Mouse (Mus musculus): ENCODE results near the gene Btbd17. TPM values are rescaled to one million over a fixed set of nuclear protein-coding genes. Genes with fewer than 3 reads are reported as not detected.

The Btbd17 gene
- polyA plus RNA-seq, 1 experiment = 0.14 TPM

- no peak for TF ChIP-seq POLR2A (IDR thresholded peaks at IDR 0.05; ENCODE audit: low read depth, low read length)
- TF ChIP-seq CTCF (IDR thresholded peaks at IDR 0.05; ENCODE audit: extremely low read depth, insufficient read depth, insufficient read length, insufficient replicate concordance) = no peak
- WGBS = 83% methylated on average over 2 of the region's 2 CpGs
- Histone ChIP-seq H3K27ac (ENCODE audit: insufficient read depth, low read length) (peak overlapping the region; percentile 47), H3K36me3 (ENCODE audit: control insufficient read depth, insufficient read depth, low read length) (no peaks in the 10 kb centered on the region), H3K4me3 (ENCODE audit: extremely low read depth, insufficient read depth, insufficient read length) (no peak overlapping the region), H3K4me1 (ENCODE audit: control insufficient read depth, insufficient read depth, insufficient read length) (peaks cover 15% of the 10 kb centered on the region; the same call in 1 of the 2 replicates), H3K27me3 (ENCODE audit: control insufficient read depth, insufficient read depth, low read length) (no peaks in the 10 kb centered on the region)
- DNase-seq (ENCODE audit: low read depth in 1 of 2, low spot score in 2 of 2) = no peak
Measured at GRCm38 (mm10) chr11:114807025-114807424, 11.3 kb upstream of the Btbd17 start.

- no peak overlapping the region for H3K27ac ChIP-seq (ENCODE audit: insufficient read depth, low read length)
- no peak for DNase-seq (ENCODE audit: low read depth in 1 of 2, low spot score in 2 of 2)
- H3K27me3 ChIP-seq (ENCODE audit: control insufficient read depth, insufficient read depth, low read length) = no peaks in the 10 kb centered on the region
- WGBS = 79% methylated on average over 8 of the region's 8 CpGs
- H3K4me3 ChIP-seq (ENCODE audit: extremely low read depth, insufficient read depth, insufficient read length) = no peak overlapping the region
- TF ChIP-seq CTCF (IDR thresholded peaks at IDR 0.05; ENCODE audit: extremely low read depth, insufficient read depth, insufficient read length, insufficient replicate concordance) = no peak
- H3K4me1 ChIP-seq (ENCODE audit: control insufficient read depth, insufficient read depth, insufficient read length) = peaks cover 15% of the 10 kb centered on the region; the same call in 1 of the 2 replicates
- no peaks in the 10 kb centered on the region for H3K36me3 ChIP-seq (ENCODE audit: control insufficient read depth, insufficient read depth, low read length)
Measured at GRCm38 (mm10) chr11:114803990-114804389, 8.2 kb upstream of the Btbd17 start.

GRCm38 (mm10) chr11:114802540-114803267 lies 7.0 kb upstream of the Btbd17 start:
- TF ChIP-seq POLR2A (IDR thresholded peaks at IDR 0.05; ENCODE audit: low read depth, low read length) (no peak), CTCF (IDR thresholded peaks at IDR 0.05; ENCODE audit: extremely low read depth, insufficient read depth, insufficient read length, insufficient replicate concordance) (no peak)
- Histone ChIP-seq H3K4me3 (ENCODE audit: extremely low read depth, insufficient read depth, insufficient read length) (no peak overlapping the region), H3K4me1 (ENCODE audit: control insufficient read depth, insufficient read depth, insufficient read length) (peaks cover 12% of the 10 kb centered on the region; the same call in 1 of the 2 replicates), H3K36me3 (ENCODE audit: control insufficient read depth, insufficient read depth, low read length) (no peaks in the 10 kb centered on the region), H3K27me3 (ENCODE audit: control insufficient read depth, insufficient read depth, low read length) (no peaks in the 10 kb centered on the region), H3K27ac (ENCODE audit: insufficient read depth, low read length) (no peak overlapping the region)
- WGBS = 84% methylated on average over 15 of the region's 15 CpGs
- DNase-seq (ENCODE audit: low read depth in 1 of 2, low spot score in 2 of 2) = no peak

- Histone ChIP-seq H3K36me3 (ENCODE audit: control insufficient read depth, insufficient read depth, low read length) (no peaks in the 10 kb centered on the region), H3K4me3 (ENCODE audit: extremely low read depth, insufficient read depth, insufficient read length) (no peak overlapping the region), H3K27ac (ENCODE audit: insufficient read depth, low read length) (no peak overlapping the region), H3K4me1 (ENCODE audit: control insufficient read depth, insufficient read depth, insufficient read length) (peaks cover 4% of the 10 kb centered on the region; the same call in 1 of the 2 replicates), H3K27me3 (ENCODE audit: control insufficient read depth, insufficient read depth, low read length) (no peaks in the 10 kb centered on the region)
- no peak for TF ChIP-seq CTCF (IDR thresholded peaks at IDR 0.05; ENCODE audit: extremely low read depth, insufficient read depth, insufficient read length, insufficient replicate concordance)
- no peak for TF ChIP-seq POLR2A (IDR thresholded peaks at IDR 0.05; ENCODE audit: low read depth, low read length)
- 78% methylated on average over 1 of the region's 1 CpGs for WGBS
- DNase-seq (ENCODE audit: low read depth in 1 of 2, low spot score in 2 of 2) = no peak
Measured at GRCm38 (mm10) chr11:114801906-114802305, 6.2 kb upstream of the Btbd17 start.

- no peaks in the 10 kb centered on the region; the same call in 1 of the 2 replicates for H3K4me1 ChIP-seq (ENCODE audit: control insufficient read depth, insufficient read depth, insufficient read length)
- no peaks in the 10 kb centered on the region for H3K27me3 ChIP-seq (ENCODE audit: control insufficient read depth, insufficient read depth, low read length)
- DNase-seq (ENCODE audit: low read depth in 1 of 2, low spot score in 2 of 2) = no peak
- 92% methylated on average over 3 of the region's 3 CpGs for WGBS
- no peaks in the 10 kb centered on the region for H3K36me3 ChIP-seq (ENCODE audit: control insufficient read depth, insufficient read depth, low read length)
- TF ChIP-seq POLR2A (IDR thresholded peaks at IDR 0.05; ENCODE audit: low read depth, low read length) (no peak), CTCF (IDR thresholded peaks at IDR 0.05; ENCODE audit: extremely low read depth, insufficient read depth, insufficient read length, insufficient replicate concordance) (no peak)
- H3K27ac ChIP-seq (ENCODE audit: insufficient read depth, low read length) = no peak within 1 kb of the TSS
- no peak within 1 kb of the TSS for H3K4me3 ChIP-seq (ENCODE audit: extremely low read depth, insufficient read depth, insufficient read length)
Measured at GRCm38 (mm10) chr11:114798624-114799023, 2.9 kb upstream of the Btbd17 start, which contains the start of gene Gpr142. Gpr142 (plus strand) TSS chr11:114798924.

- H3K36me3 ChIP-seq (ENCODE audit: control insufficient read depth, insufficient read depth, low read length) = no peaks in the 10 kb centered on the region
- WGBS = 55% methylated on average over 3 of the region's 3 CpGs
- peak in 1 of 2 experiments; percentile 48 for DNase-seq (ENCODE audit: low read depth in 1 of 2, low spot score in 2 of 2)
- no peak overlapping the region for H3K4me3 ChIP-seq (ENCODE audit: extremely low read depth, insufficient read depth, insufficient read length)
- TF ChIP-seq CTCF (IDR thresholded peaks at IDR 0.05; ENCODE audit: extremely low read depth, insufficient read depth, insufficient read length, insufficient replicate concordance) = no peak
- no peak for TF ChIP-seq POLR2A (IDR thresholded peaks at IDR 0.05; ENCODE audit: low read depth, low read length)
- no peaks in the 10 kb centered on the region; the same call in 1 of the 2 replicates for H3K27me3 ChIP-seq (ENCODE audit: control insufficient read depth, insufficient read depth, low read length)
- no peak overlapping the region for H3K27ac ChIP-seq (ENCODE audit: insufficient read depth, low read length)
- no peaks in the 10 kb centered on the region; the same call in 1 of the 2 replicates for H3K4me1 ChIP-seq (ENCODE audit: control insufficient read depth, insufficient read depth, insufficient read length)
Measured at GRCm38 (mm10) chr11:114797981-114798380, 2.2 kb upstream of the Btbd17 start.

GRCm38 (mm10) chr11:114797176-114797575 lies 1.4 kb upstream of the Btbd17 start:
- Histone ChIP-seq H3K36me3 (ENCODE audit: control insufficient read depth, insufficient read depth, low read length) (no peaks in the 10 kb centered on the region), H3K4me3 (ENCODE audit: extremely low read depth, insufficient read depth, insufficient read length) (no peak overlapping the region), H3K27ac (ENCODE audit: insufficient read depth, low read length) (no peak overlapping the region), H3K27me3 (ENCODE audit: control insufficient read depth, insufficient read depth, low read length) (no peaks in the 10 kb centered on the region; the same call in none of the 2 replicates), H3K4me1 (ENCODE audit: control insufficient read depth, insufficient read depth, insufficient read length) (peaks cover 2% of the 10 kb centered on the region)
- WGBS = 89% methylated on average over 7 of the region's 7 CpGs
- no peak for DNase-seq (ENCODE audit: low read depth in 1 of 2, low spot score in 2 of 2)
- TF ChIP-seq POLR2A (IDR thresholded peaks at IDR 0.05; ENCODE audit: low read depth, low read length) (no peak), CTCF (IDR thresholded peaks at IDR 0.05; ENCODE audit: extremely low read depth, insufficient read depth, insufficient read length, insufficient replicate concordance) (no peak)
